Mouse (Mus musculus) stomach, embryonic 16.5 days (tissue): ENCODE data around the gene Gm6871. TPM values are rescaled to one million over a fixed set of nuclear protein-coding genes. Genes with fewer than 3 reads are reported as not detected.
"Not testable (repeated sequence)": the region's sequence is repeated elsewhere in the genome, so short reads cannot be mapped to it uniquely, and the experiment has no call there.

Source experiments
- ATAC-seq: fragments of 200-750 bp; cut with Nextera tagmentation; 2 replicates; pipeline ENCODE4 v1.8.0; 2017; ENCODE audit warnings: moderate number of reproducible peaks, moderate TSS enrichment; ENCODE audit not compliant: insufficient read depth, low FRiP score
- H3K27ac ChIP-seq: fragments of 300-500 bp; sonication (generic); 2 replicates; pipeline ENCODE4 v1.5.1; 2014; ENCODE audit warnings: low read length
- H3K27me3 ChIP-seq: fragments of 300-500 bp; sonication (generic); 2 replicates; pipeline ENCODE4 v1.6.1; 2014; ENCODE audit warnings: low read length, control low read depth, mixed read lengths; ENCODE audit not compliant: control insufficient read depth, insufficient read depth
- H3K36me3 ChIP-seq: fragments of 300-500 bp; sonication (generic); 2 replicates; pipeline ENCODE4 v1.6.1; 2014; ENCODE audit warnings: low read length; ENCODE audit not compliant: control insufficient read depth, insufficient read depth
- H3K4me1 ChIP-seq: fragments of 300-500 bp; sonication (generic); 2 replicates; pipeline ENCODE4 v1.6.1; 2014; ENCODE audit warnings: low read length, control low read depth, mixed read lengths; ENCODE audit not compliant: control insufficient read depth, insufficient read depth
- H3K4me2 ChIP-seq: fragments of 300-500 bp; sonication (generic); 2 replicates; pipeline ENCODE4 v1.6.1; 2014; ENCODE audit warnings: low read depth, low read length, mixed read lengths
- H3K4me3 ChIP-seq: fragments of 300-500 bp; sonication (generic); replicated peaks from 2 replicates; pipeline ENCODE4 v1.5.1; 2014; ENCODE audit warnings: mild to moderate bottlenecking, low read length
- H3K9ac ChIP-seq: fragments of 300-500 bp; sonication (generic); 2 replicates; pipeline ENCODE4 v1.6.1; 2014; ENCODE audit warnings: low read length
- H3K9me3 ChIP-seq: fragments of 300-500 bp; sonication (generic); replicated peaks from 2 replicates; pipeline ENCODE4 v1.6.1; 2016; ENCODE audit warnings: low read length, control low read depth; ENCODE audit not compliant: control insufficient read depth
- WGBS: fragments of 180-500 bp; shearing (Covaris S2); extraction: QIAGEN DNeasy Blood & Tissue Kit; methylation state at CpG from one replicate; pipeline ENCODE4 v1.1.7; 2014; 5-methylcytosine and 5-hydroxymethylcytosine counted together
- polyA plus RNA-seq: library from polyadenylated mRNA; unstranded; fragments of >200 nt; fragmentation: Nextera tagmentation; extraction: Ambion mirVana; gene quantifications from 2 replicates; pipeline ENCODE4 v1.2.1, GENCODE M21; 2015

The Gm6871 gene
- polyA plus RNA-seq, 1 experiment from 2014 or later: not detected

DNA sequence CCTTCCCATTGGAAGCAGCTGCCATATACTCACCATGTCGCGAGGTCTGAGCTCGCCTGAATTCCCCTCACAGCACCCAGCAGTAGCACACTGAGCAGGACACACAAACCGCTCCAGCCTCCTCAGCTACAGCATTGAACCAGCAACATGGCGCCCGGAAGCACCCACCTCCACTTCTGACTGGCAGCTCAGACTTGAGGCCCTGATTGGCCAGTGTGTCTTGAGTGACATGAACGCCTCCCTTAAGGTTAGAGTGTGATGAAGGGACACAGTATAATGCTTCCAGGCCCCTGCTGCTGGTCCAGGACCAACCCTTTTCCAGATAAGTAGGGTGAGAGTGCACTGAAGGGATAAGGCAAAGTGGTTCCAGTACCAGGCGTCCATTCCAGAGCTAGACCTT, 12.8 kb downstream of the Gm6871 start:
- H3K9me3 ChIP-seq: no peaks in the 10 kb centered on the region
- ATAC-seq: no peak

DNA sequence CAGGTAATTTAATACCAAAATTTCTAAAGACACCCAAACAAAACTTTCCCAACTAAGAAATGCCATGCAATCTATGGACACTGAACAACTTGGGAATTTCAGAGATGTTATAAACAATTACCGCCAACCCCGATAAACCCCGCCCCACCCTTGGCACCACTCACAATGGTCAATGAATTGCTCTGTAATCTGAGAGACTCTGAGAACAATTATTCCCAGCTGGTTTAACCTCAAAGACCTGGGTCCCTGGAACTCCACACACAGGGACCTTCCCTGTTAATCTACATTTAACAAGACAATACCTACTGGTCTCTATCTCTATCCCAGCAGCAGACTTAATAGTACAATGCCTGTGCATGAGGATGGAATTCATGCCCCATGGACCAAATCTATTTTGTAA, 60.8 kb downstream of the Gm6871 start:
- H3K4me1 ChIP-seq: no peaks in the 10 kb centered on the region
- H3K9me3 ChIP-seq: 0 out of 2 replicates have a peak, but pooled peaks cover 3% of the 10 kb centered on the region
- H3K4me2 ChIP-seq: no peak overlapping the region
- no peak overlapping the region for H3K9ac ChIP-seq
- H3K4me3 ChIP-seq: no peak overlapping the region
- H3K27ac ChIP-seq: no peak overlapping the region
- no peaks in the 10 kb centered on the region for H3K36me3 ChIP-seq
- H3K27me3 ChIP-seq: no peaks in the 10 kb centered on the region
- 86% methylated on average over 3 of the region's 3 CpGs for WGBS
- no peak for ATAC-seq

More for the DNA sequence above, 12.8 kb downstream of the Gm6871 start:
- 55% methylated on average over 8 of the region's 8 CpGs for WGBS
- H3K27ac ChIP-seq: no peak overlapping the region
- H3K4me1 ChIP-seq: no peaks in the 10 kb centered on the region
- no peaks in the 10 kb centered on the region for H3K27me3 ChIP-seq
- no peak overlapping the region for H3K9ac ChIP-seq
- no peak overlapping the region for H3K4me2 ChIP-seq
- no peak overlapping the region for H3K4me3 ChIP-seq
- H3K36me3 ChIP-seq: no peaks in the 10 kb centered on the region

DNA sequence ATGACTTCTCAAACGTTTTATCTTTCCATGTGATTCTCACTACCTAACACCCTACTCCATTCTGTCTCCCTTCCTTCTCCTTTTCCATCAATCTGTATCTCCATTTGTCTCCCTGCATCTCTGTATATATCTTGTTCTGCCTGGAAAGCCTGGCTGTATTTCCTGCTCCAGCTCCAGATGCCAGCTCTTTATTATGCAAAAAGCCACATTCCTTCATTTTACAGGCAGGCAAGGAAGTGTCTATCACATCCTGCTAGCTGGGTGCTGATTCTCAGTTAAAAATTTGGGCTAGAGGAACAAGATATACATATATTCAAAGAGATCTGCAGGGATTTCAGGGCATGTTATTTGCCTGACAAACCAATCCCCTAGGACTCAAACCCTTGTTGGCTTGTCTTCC, 61.3 kb downstream of the Gm6871 start:
- H3K27ac ChIP-seq: no peak overlapping the region
- H3K4me2 ChIP-seq: no peak overlapping the region
- 18% methylated on average over 1 of the region's 1 CpGs for WGBS
- 0 out of 2 replicates have a peak, but pooled peaks cover 3% of the 10 kb centered on the region for H3K9me3 ChIP-seq
- no peaks in the 10 kb centered on the region for H3K4me1 ChIP-seq
- no peak overlapping the region for H3K4me3 ChIP-seq
- H3K9ac ChIP-seq: no peak overlapping the region
- no peaks in the 10 kb centered on the region for H3K27me3 ChIP-seq
- ATAC-seq: no peak
- no peaks in the 10 kb centered on the region for H3K36me3 ChIP-seq

DNA sequence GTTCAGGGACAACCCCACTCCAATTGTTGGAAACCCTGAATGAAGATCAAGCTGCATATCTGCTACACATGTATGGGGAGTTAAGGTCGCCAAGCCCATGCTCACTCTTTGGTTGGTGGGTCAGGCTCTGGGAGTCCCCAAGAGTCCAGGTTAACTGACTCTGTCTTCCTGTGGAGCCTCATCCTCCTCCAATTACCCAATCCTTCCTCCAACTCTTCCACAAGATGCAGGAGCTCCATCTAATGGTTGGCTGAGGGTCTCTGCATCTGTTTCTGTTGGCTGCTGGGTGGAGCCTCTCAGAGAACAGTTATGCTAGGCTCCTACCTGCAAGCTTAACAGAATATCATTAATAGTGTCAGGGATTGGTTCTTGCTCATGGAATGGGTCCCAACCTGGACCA, 71.1 kb downstream of the Gm6871 start:
- Histone ChIP-seq H3K9me3 (no peaks in the 10 kb centered on the region), H3K4me2 (no peak overlapping the region), H3K36me3 (no peaks in the 10 kb centered on the region), H3K9ac (no peak overlapping the region), H3K4me1 (no peaks in the 10 kb centered on the region), H3K27ac (no peak overlapping the region), H3K27me3 (no peaks in the 10 kb centered on the region), H3K4me3 (no peak overlapping the region)
- WGBS: 24% methylated on average over 1 of the region's 1 CpGs
- no peak for ATAC-seq

DNA sequence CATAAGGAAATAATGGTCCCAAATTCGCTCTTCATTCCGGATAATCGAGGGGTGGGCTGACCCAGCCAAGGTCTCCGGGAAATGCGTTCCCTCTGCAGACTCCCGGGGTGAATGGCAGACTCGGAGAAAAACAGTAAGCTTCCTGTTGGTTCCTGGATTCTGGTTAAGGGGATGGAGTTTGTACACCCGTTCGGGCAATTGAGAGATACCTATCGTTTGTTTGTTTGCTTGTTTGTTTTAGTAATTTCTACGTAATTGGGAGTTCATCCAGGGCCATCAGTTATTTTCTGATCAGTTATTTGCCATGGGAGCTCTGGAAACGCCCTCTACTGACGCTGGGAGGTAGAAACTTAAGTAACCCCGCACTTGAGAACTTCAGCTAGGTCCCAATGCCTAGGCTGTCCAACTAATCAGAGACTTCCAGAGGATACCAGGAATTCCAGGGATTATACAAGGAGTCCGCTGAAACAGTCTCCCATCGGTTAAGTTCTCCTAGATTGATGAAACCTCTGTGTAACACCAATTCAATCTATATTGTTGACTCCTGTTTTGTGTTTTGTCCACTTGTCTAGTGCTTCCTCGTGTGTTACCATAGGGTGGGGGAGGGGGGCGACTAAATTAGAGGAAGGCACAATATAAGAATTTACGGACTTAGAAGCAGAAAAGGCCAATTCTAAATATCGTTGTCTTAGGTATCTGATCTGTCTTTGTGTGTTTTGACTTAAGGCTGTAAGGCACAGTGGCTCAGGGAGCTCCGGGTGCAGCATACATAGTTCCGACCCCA, 73.1 kb downstream of the Gm6871 start:
- Histone ChIP-seq H3K4me1 (no peaks in the 10 kb centered on the region), H3K27me3 (no peaks in the 10 kb centered on the region), H3K9me3 (peaks cover 3% of the 10 kb centered on the region; the same call in 1 of the 2 replicates), H3K9ac (peak overlapping the region; percentile 80; the same call in 1 of the 2 replicates), H3K4me2 (peak overlapping the region; percentile 61), H3K4me3 (peak overlapping the region; percentile 59), H3K27ac (no peak overlapping the region), H3K36me3 (no peaks in the 10 kb centered on the region)
- 17% methylated on average over 22 of the region's 22 CpGs for WGBS
- no peak for ATAC-seq

DNA sequence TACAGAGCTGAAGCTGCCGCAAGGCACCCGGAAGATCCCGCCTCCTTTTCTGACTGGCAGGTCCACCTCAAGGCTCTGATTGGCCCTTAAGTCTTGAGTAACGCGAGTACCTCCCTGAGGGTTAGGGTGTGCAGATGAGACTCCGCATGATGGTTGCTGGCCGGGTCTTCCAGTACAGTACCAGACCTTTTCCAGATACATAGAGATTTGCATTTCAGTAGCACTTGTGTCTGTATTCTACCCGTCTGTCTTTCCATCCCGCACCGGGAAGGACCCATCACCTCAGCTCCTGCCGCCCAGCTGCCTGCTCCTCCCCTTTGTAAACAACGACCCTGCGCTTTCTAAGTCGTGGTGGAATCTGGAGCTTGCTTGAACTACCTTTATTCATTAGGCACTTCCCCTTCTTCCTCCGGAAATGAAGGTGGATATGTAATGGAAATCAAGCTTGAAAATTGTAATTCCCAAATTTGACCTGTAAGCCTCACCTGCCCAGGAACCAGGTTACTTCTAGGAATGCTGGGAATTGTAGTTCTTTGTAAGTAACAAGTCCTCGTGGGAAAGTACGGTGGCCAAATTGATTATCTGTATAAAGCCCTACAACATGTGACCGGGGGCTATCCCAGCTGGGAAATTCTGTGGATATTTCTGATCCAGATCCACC, 73.9 kb downstream of the Gm6871 start, which contains the start of the genes Gm20449 and AW146154:
Gene Gm20449 (minus strand): TSS at position 29 of the 661 bp plus-strand sequence.
Gene AW146154 (minus strand): TSS at position 502 of the 661 bp plus-strand sequence.
- Histone ChIP-seq H3K9ac (peak within 1 kb of the TSS; percentile 80), H3K4me1 (no peaks in the 10 kb centered on the region), H3K36me3 (0 out of 2 replicates have a peak, but pooled peaks cover 3% of the 10 kb centered on the region), H3K27me3 (no peaks in the 10 kb centered on the region), H3K9me3 (peaks cover 3% of the 10 kb centered on the region; the same call in 1 of the 2 replicates), H3K27ac (peak within 1 kb of the TSS; percentile 77), H3K4me2 (peak within 1 kb of the TSS; percentile 61), H3K4me3 (peak within 1 kb of the TSS; percentile 59)
- WGBS: under 1% methylated on average over 18 of the region's 18 CpGs
- ATAC-seq: peak; percentile 97

DNA sequence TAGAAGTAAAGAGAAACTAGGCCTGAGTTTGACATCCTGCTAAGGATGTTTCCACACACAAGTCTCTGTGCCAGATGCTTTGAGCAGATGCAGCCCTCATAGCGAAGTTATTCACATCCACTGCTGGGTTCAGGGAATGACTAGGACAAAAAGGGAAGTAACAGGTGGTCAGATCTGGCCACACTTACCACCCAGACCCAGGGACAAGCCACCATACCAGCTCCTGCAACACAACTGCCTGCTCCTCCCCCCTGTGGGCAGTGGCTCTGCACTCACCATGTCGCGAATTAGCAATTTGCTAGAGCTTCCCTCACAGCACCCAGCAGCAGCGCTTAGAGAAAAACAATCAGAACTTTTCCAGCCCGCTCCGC, 74.5 kb downstream of the Gm6871 start:
- not testable (repeated sequence) for H3K9me3 ChIP-seq, ATAC-seq, H3K4me1 ChIP-seq, H3K27me3 ChIP-seq, H3K36me3 ChIP-seq
- H3K27ac ChIP-seq: peak overlapping the region; percentile 77; the same call in 1 of the 2 replicates
- peak overlapping the region; percentile 59 for H3K4me3 ChIP-seq
- H3K4me2 ChIP-seq: peak overlapping the region; percentile 61
- WGBS: 2% methylated on average over 6 of the region's 6 CpGs
- peak overlapping the region; percentile 80 for H3K9ac ChIP-seq

DNA sequence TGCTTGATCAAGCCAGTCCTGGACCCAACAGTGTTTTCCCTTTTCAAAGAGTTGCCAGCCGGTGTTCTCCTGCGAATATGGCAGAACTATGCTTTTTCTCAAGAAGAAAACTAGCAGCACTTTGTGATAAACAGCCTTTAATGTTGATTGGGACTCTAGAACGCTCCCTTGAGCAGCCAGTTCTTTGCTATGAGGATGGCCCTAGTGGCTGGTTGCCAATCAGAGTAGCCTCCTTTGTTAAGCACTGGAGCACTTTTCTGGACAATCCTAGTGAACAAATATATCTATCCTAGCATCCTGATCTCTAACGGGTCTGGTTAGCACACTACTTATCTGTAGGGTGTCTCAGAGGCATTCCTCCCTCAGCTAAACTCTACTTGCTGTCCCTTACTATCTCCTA, 75.0 kb downstream of the Gm6871 start:
- not testable (repeated sequence) for H3K27ac ChIP-seq, H3K4me1 ChIP-seq, H3K27me3 ChIP-seq, H3K9me3 ChIP-seq, ATAC-seq, H3K36me3 ChIP-seq
- 35% methylated on average over 2 of the region's 4 CpGs for WGBS
- Histone ChIP-seq H3K4me3 (peak overlapping the region; percentile 59), H3K4me2 (peak overlapping the region; percentile 61), H3K9ac (peak overlapping the region; percentile 80; the same call in 1 of the 2 replicates)

DNA sequence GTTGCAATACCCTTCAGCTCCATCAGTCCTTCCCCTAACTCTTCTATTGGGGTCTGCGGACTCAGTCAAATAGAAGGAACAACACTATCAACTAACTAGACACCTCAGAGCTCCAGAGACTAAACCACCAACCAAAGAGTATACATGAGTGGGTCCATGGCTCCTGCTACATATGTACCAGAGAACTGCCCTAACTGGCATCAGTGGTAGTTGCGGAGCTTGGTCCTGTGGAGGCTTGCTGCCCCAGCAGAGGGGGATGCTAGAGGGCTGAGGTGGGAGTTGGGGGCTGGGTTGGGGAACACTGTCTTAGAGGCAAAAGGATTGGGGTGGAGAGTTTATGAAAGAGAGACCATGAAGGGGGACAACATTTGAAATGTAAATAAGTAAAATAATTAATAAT, 75.6 kb downstream of the Gm6871 start:
- peaks cover 3% of the 10 kb centered on the region; the same call in 1 of the 2 replicates for H3K9me3 ChIP-seq
- no peak overlapping the region for H3K27ac ChIP-seq
- H3K27me3 ChIP-seq: no peaks in the 10 kb centered on the region
- no peak overlapping the region for H3K4me2 ChIP-seq
- ATAC-seq: no peak
- H3K9ac ChIP-seq: no peak overlapping the region
- 96% methylated on average over 2 of the region's 2 CpGs for WGBS
- no peaks in the 10 kb centered on the region for H3K4me1 ChIP-seq
- no peak overlapping the region for H3K4me3 ChIP-seq
- 0 out of 2 replicates have a peak, but pooled peaks cover 3% of the 10 kb centered on the region for H3K36me3 ChIP-seq
